Mouse (Mus musculus): ENCODE data around the gene Hnrnpa3.

DNA sequence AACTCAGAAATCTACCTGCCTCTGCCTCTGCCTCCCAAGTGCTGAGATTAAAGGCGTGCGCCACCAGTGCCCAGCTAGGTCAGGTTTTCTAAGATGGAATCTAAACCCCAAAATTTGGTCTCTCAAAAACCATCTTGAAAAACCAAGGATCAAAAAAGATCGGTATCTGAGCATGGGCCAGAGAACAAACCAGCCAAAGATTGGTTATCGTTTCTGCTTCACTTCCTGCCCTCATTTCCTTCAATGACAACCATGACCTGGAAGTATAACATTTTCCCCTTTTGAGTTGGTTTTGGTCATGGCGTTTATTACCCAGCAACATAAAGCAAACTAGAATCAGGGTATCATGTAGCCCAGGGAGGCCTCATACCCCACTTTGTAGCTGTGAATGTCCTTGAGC, 2.1 kb upstream of the Hnrnpa3 start:
- TF ChIP-seq CTCF (IDR thresholded peaks at IDR 0.05; ENCODE audit: extremely low read depth, insufficient read length, insufficient replicate concordance, low read depth, low read length) (no peak), POLR2A (IDR thresholded peaks at IDR 0.05; ENCODE audit: low read depth, low read length) (no peak)
